Mouse (Mus musculus) stomach, postnatal 0 days (tissue): Measurements from ENCODE around the gene Btd. TPM values are rescaled to one million over a fixed set of nuclear protein-coding genes. Genes with fewer than 3 reads are reported as not detected.

Source experiments
- ATAC-seq: fragments of 200-750 bp; cut with Nextera tagmentation; 2 replicates; pipeline ENCODE4 v1.8.0; 2017; ENCODE audit not compliant: low FRiP score, low TSS enrichment
- DNase-seq: peaks from one replicate; pipeline ENCODE4 v3.0.0-alpha.2; 2016; ENCODE audit warnings: low spot score
- H3K27ac ChIP-seq: fragments of 300-500 bp; sonication (generic); replicated peaks from 2 replicates; pipeline ENCODE4 v1.5.1; 2014; ENCODE audit warnings: mild to moderate bottlenecking, control low read depth
- H3K27me3 ChIP-seq: fragments of 300-500 bp; sonication (generic); 2 replicates; pipeline ENCODE4 v1.6.1; 2014; ENCODE audit warnings: low read length; ENCODE audit not compliant: control insufficient read depth, insufficient read depth
- H3K36me3 ChIP-seq: fragments of 300-500 bp; sonication (generic); 2 replicates; pipeline ENCODE4 v1.6.1; 2014; ENCODE audit warnings: low read length, mixed read lengths; ENCODE audit not compliant: control insufficient read depth, insufficient read depth
- H3K4me1 ChIP-seq: fragments of 300-500 bp; sonication (generic); replicated peaks from 2 replicates; pipeline ENCODE4 v1.6.1; 2014; ENCODE audit warnings: antibody characterized with exemption; ENCODE audit not compliant: control insufficient read depth, insufficient read depth
- H3K4me2 ChIP-seq: fragments of 300-500 bp; sonication (generic); replicated peaks from 2 replicates; pipeline ENCODE4 v1.6.1; 2014; ENCODE audit warnings: low read depth, mild to moderate bottlenecking, control low read depth, moderate library complexity
- H3K4me3 ChIP-seq: fragments of 300-500 bp; sonication (generic); 2 replicates; pipeline ENCODE4 v1.5.1; 2014; ENCODE audit warnings: low read depth, low read length, control low read depth
- H3K9ac ChIP-seq: fragments of 300-500 bp; sonication (generic); 2 replicates; pipeline ENCODE4 v1.6.1; 2014; ENCODE audit warnings: mild to moderate bottlenecking, low read length, control low read depth, mixed read lengths
- H3K9me3 ChIP-seq: fragments of 300-500 bp; sonication (generic); 2 replicates; pipeline ENCODE4 v1.6.1; 2016; ENCODE audit warnings: low read length; ENCODE audit not compliant: control insufficient read depth
- CTCF ChIP-seq: IDR thresholded peaks from 2 replicates; pipeline ENCODE4 v1.5.1; 2016; ENCODE audit warnings: antibody characterized with exemption, low read depth, mild to moderate bottlenecking, moderate library complexity
- EP300 ChIP-seq: optimal IDR thresholded peaks from 2 replicates; pipeline ENCODE3; 2016; ENCODE audit warnings: antibody characterized with exemption
- WGBS: fragments of 180-500 bp; shearing (Covaris S2); extraction: QIAGEN DNeasy Blood & Tissue Kit; methylation state at CpG from one replicate; pipeline ENCODE4 v1.1.7; 2014; 5-methylcytosine and 5-hydroxymethylcytosine counted together
- polyA plus RNA-seq: library from polyadenylated mRNA; unstranded; fragments of >200 nt; fragmentation: Nextera tagmentation; extraction: Ambion mirVana; gene quantifications from 2 replicates; pipeline ENCODE4 v1.2.1, GENCODE M21; 2015

The Btd gene
- polyA plus RNA-seq, 1 experiment from 2014 or later: 17.5 TPM

DNA sequence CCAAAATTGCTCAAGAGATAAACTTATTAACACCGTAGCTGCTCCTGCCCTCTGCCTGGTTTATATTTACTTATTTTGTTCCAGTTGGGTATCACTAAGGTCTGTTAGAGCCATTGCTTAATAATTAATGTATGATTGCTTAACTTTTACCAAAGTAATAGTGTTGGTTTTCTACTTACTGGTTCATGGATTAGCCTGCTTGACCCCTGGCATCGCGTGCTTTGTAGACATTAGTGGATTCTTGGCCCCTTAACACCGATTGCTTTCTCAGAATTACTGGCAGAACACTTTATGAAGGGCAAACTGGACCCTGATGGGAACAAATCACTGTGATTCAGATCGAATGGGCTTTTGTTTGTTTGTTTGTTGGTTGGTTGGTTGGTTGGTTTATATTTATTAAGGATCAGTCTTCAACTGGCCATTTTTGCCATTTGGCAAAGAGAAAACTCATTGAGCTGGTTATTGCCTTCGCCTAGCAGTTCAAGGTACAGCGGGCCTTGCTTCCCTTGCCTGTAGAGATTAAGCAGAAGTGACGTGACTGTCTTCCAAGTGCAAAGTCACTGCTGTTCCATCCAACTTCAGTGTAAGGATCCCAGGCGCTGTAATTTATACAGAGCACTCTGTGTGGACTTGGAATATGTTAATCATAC, 803 bp downstream of the Btd start:
- DNase-seq: no peak
- ATAC-seq: no peak
- Histone ChIP-seq H3K4me3 (peak overlapping the region; percentile 54), H3K9ac (peak overlapping the region; percentile 83), H3K27me3 (no peaks in the 10 kb centered on the region), H3K9me3 (no peaks in the 10 kb centered on the region), H3K27ac (peak overlapping the region; percentile 79), H3K36me3 (no peaks in the 10 kb centered on the region), H3K4me2 (peak overlapping the region; percentile 91), H3K4me1 (no peaks in the 10 kb centered on the region; the same call in 1 of the 2 replicates)
- TF ChIP-seq EP300: no peak
- no peak for TF ChIP-seq CTCF
- WGBS: 52% methylated on average over 9 of the region's 9 CpGs

DNA sequence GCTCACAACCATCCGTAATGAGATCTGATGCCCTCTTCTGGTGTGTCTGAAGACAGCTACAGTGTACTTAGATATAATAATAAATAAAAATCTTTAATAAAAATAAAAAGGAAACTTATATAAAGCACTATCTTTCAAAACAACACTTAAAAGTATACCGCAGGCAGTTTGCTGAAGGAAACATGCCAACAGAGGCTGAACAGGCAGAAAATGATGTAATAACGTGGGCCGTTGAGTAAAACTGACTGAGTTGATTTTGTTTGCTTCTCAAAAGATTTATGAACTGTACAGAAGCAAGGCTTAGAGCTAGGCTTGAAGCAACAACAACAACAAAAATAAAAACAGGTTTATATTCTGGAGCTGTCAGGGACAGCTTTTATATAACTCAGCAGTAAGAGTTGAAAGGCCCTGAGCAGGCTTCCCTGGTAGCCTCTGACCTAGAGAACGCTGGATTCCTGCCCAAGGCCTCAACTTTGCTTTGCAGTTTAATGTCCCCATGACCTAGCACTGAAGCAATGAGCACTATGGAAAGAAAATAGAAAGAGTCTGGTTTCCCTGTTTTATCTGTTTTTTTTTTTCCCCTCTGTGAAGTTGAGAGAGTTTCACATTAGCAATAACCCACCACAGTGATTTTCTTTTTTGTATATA, 3.5 kb downstream of the Btd start:
- no peaks in the 10 kb centered on the region for H3K36me3 ChIP-seq
- H3K4me1 ChIP-seq: no peaks in the 10 kb centered on the region; the same call in 1 of the 2 replicates
- DNase-seq (no peak), ATAC-seq (no peak)
- no peaks in the 10 kb centered on the region for H3K27me3 ChIP-seq
- no peaks in the 10 kb centered on the region for H3K9me3 ChIP-seq
- H3K4me2 ChIP-seq: no peak overlapping the region
- 84% methylated on average over 5 of the region's 5 CpGs for WGBS
- H3K9ac ChIP-seq: no peak overlapping the region
- no peak overlapping the region for H3K4me3 ChIP-seq
- H3K27ac ChIP-seq: no peak overlapping the region
- TF ChIP-seq CTCF (no peak), EP300 (no peak)

DNA sequence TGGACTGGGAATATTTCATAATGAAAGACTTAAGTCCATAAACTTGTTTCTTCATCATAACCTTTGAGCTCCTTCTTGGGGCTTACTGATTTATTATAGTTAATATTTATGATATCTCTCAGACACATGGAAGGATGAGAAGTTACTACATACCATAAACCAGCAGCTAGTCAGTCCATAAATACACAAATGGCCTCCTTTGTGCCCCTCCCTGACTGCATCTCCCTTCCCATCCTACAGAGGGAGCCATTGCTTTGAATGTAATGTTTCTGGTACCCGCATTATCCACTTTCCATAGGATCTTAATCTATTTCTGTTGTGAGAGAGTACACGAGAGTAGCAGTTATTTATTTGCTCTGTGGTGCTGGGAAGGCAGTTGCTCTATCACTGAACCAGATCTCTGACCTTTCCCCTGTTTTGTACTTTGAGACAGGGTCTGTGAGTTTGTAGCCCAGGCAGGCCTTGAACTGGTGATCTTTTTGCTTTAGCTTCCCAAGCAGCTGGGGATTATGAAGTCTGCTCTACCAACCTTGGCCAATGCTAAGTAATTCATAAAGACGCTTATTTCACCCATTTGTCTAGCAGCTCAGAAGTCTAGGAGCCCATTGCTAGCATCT, 4.2 kb downstream of the Btd start:
- H3K4me1 ChIP-seq: no peaks in the 10 kb centered on the region; the same call in 1 of the 2 replicates
- H3K9me3 ChIP-seq: no peaks in the 10 kb centered on the region
- no peak overlapping the region for H3K4me3 ChIP-seq
- DNase-seq (no peak), ATAC-seq (no peak)
- 63% methylated on average over 3 of the region's 3 CpGs for WGBS
- H3K9ac ChIP-seq: no peak overlapping the region
- TF ChIP-seq CTCF (peak; percentile 70), EP300 (no peak)
- H3K36me3 ChIP-seq: no peaks in the 10 kb centered on the region
- H3K4me2 ChIP-seq: no peak overlapping the region
- no peaks in the 10 kb centered on the region for H3K27me3 ChIP-seq
- H3K27ac ChIP-seq: no peak overlapping the region

DNA sequence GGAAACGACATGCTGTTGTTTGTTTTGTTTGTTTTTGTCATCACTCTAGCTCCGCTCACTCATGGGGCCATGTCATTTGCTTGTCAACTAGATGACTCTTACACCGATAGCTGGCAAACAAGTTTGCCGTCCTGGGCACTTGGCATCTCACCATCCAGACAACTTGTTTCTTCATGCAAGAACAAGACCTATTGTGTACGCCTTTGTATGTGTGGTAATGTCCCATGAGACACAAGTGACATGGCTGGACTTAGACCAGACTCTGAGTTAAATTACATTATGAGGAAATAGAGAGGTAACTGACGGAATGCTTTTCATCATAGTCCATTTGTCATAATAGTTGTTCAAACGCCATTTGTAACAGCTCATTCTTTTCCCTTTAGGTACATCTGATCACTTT, 5.1 kb downstream of the Btd start:
- DNase-seq (no peak), ATAC-seq (no peak)
- Histone ChIP-seq H3K4me3 (no peak overlapping the region), H3K36me3 (no peaks in the 10 kb centered on the region), H3K4me1 (no peaks in the 10 kb centered on the region), H3K4me2 (no peak overlapping the region), H3K27ac (no peak overlapping the region), H3K27me3 (no peaks in the 10 kb centered on the region), H3K9ac (no peak overlapping the region), H3K9me3 (no peaks in the 10 kb centered on the region)
- 79% methylated on average over 7 of the region's 7 CpGs for WGBS
- TF ChIP-seq CTCF: no peak
- TF ChIP-seq EP300: no peak

DNA sequence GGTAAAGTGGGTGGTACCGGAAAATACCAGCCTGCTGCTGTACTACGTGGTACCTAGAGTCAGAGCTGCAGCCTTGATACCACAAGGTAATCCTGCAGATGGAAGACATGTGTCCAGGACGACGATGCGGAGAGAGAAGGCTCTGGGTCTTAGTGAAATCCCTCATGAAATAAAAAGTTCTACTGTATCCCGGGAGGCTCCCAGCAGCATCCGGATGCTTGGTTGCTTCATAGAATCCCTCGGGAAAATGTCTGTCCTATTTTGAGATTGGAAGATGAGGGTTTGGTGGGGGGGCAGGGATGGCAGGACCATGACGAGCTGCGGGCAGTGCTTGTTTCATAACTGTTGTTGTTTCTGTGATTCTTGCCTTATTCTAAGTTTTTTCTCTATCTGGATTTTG, 7.2 kb downstream of the Btd start:
- no peak overlapping the region for H3K4me3 ChIP-seq
- H3K4me1 ChIP-seq: no peaks in the 10 kb centered on the region
- H3K9ac ChIP-seq: no peak overlapping the region
- H3K27ac ChIP-seq: no peak overlapping the region
- no peaks in the 10 kb centered on the region for H3K9me3 ChIP-seq
- no peak for DNase-seq
- TF ChIP-seq CTCF (no peak), EP300 (no peak)
- no peak for ATAC-seq
- WGBS: 86% methylated on average over 10 of the region's 10 CpGs
- H3K36me3 ChIP-seq: no peaks in the 10 kb centered on the region
- H3K27me3 ChIP-seq: no peaks in the 10 kb centered on the region
- no peak overlapping the region for H3K4me2 ChIP-seq

DNA sequence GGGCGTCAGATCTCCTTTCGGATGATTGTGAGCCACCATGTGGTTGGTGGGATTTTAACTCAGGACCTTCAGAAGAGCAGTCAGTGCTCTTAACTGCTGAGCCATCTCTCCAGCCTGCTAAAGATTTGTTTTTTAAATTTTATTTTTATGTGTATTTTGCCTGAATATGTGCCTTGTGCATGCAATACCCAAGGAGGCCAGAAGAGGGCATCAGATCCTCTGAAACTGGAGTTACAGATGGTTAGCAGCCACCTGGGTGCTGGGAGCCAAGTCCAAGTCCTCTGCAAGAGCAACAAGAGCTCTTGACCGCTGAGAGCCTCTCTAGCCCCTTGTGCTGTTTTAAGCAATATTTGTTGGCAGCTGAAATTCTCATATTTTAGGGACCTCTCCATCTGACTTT, 9.5 kb downstream of the Btd start:
- WGBS: 96% methylated on average over 3 of the region's 3 CpGs
- Histone ChIP-seq H3K9ac (no peak overlapping the region), H3K27me3 (no peaks in the 10 kb centered on the region), H3K4me1 (no peaks in the 10 kb centered on the region), H3K4me2 (no peak overlapping the region), H3K4me3 (no peak overlapping the region), H3K9me3 (no peaks in the 10 kb centered on the region), H3K27ac (no peak overlapping the region), H3K36me3 (no peaks in the 10 kb centered on the region)
- peak; percentile 50 for TF ChIP-seq CTCF
- no peak for TF ChIP-seq EP300
- no peak for ATAC-seq
- DNase-seq: no peak
